Mouse (Mus musculus) heart, embryonic 14.5 days (tissue): ENCODE results near the gene Pdia4. TPM values are rescaled to one million over a fixed set of nuclear protein-coding genes. Genes with fewer than 3 reads are reported as not detected.
A peak's percentile ranks its signal among the peaks of the same experiment; 100 is the strongest.
"Not testable (repeated sequence)": the region's sequence is repeated elsewhere in the genome, so short reads cannot be mapped to it uniquely, and the experiment has no call there.

Source experiments
- ATAC-seq: fragments of 200-750 bp; cut with Nextera tagmentation; 2 replicates; pipeline ENCODE4 v1.8.0; 2017; ENCODE audit warnings: low read depth, moderate TSS enrichment; ENCODE audit not compliant: insufficient number of reproducible peaks, insufficient read depth, low FRiP score
- H3K27ac ChIP-seq, 2 experiments: fragments of 200-500 bp in 1 of 2; fragments of 300-500 bp in 1 of 2; sonication (generic) in 1 of 2; replicated peaks in 1 of 2; 2 replicates each; pipeline ENCODE4 v1.5.1; 2012 to 2014; ENCODE audit warnings: low read depth in 2 of 2, low read length in 2 of 2, control low read depth in 1 of 2, mild to moderate bottlenecking in 1 of 2, mixed read lengths in 1 of 2; ENCODE audit not compliant: control insufficient read depth in 1 of 2, insufficient read depth in 1 of 2
- H3K27me3 ChIP-seq: fragments of 300-500 bp; sonication (generic); 2 replicates; pipeline ENCODE4 v1.6.1; 2014; ENCODE audit warnings: mild to moderate bottlenecking, low read length, control low read depth; ENCODE audit not compliant: control insufficient read depth, insufficient read depth
- H3K36me3 ChIP-seq: fragments of 300-500 bp; sonication (generic); 2 replicates; pipeline ENCODE4 v1.6.1; 2014; ENCODE audit warnings: mild to moderate bottlenecking, control low read depth, low read length, mixed read lengths; ENCODE audit not compliant: control insufficient read depth, insufficient read depth
- H3K4me1 ChIP-seq, 2 experiments: fragments of 200-500 bp in 1 of 2; fragments of 300-500 bp in 1 of 2; sonication (generic) in 1 of 2; 2 replicates each; pipeline ENCODE4 v1.6.1; 2012 to 2014; ENCODE audit warnings: low read length in 2 of 2, control low read depth in 1 of 2, mixed read lengths in 1 of 2; ENCODE audit not compliant: control insufficient read depth in 2 of 2, insufficient read depth in 2 of 2
- H3K4me2 ChIP-seq: fragments of 300-500 bp; sonication (generic); 2 replicates; pipeline ENCODE4 v1.6.1; 2014; ENCODE audit warnings: mild to moderate bottlenecking, low read length
- H3K4me3 ChIP-seq, 2 experiments: fragments of 200-500 bp in 1 of 2; fragments of 300-500 bp in 1 of 2; sonication (generic) in 1 of 2; 2 replicates each; pipeline ENCODE4 v1.5.1; 2012 to 2014; ENCODE audit warnings: low read length in 2 of 2, mild to moderate bottlenecking in 2 of 2, control low read depth in 1 of 2, low read depth in 1 of 2, moderate library complexity in 1 of 2; ENCODE audit not compliant: control insufficient read depth in 1 of 2, insufficient read depth in 1 of 2
- H3K9ac ChIP-seq: fragments of 300-500 bp; sonication (generic); 2 replicates; pipeline ENCODE4 v1.6.1; 2014; ENCODE audit warnings: mild to moderate bottlenecking, low read length
- H3K9me3 ChIP-seq: fragments of 300-500 bp; sonication (generic); 2 replicates; pipeline ENCODE4 v1.6.1; 2016; ENCODE audit warnings: low read length, control low read depth; ENCODE audit not compliant: control insufficient read depth
- WGBS: fragments of 180-500 bp; shearing (Covaris S2); extraction: QIAGEN DNeasy Blood & Tissue Kit; methylation state at CpG from one replicate; pipeline ENCODE4 v1.1.7; 2014; 5-methylcytosine and 5-hydroxymethylcytosine counted together
- polyA plus RNA-seq: library from polyadenylated mRNA; unstranded; fragments of >200 nt; fragmentation: Nextera tagmentation; extraction: Ambion mirVana; gene quantifications from 2 replicates; pipeline ENCODE4 v1.2.1, GENCODE M21; 2014

Gene Pdia4
- polyA plus RNA-seq, 1 experiment from 2014 or later: 149 TPM

DNA sequence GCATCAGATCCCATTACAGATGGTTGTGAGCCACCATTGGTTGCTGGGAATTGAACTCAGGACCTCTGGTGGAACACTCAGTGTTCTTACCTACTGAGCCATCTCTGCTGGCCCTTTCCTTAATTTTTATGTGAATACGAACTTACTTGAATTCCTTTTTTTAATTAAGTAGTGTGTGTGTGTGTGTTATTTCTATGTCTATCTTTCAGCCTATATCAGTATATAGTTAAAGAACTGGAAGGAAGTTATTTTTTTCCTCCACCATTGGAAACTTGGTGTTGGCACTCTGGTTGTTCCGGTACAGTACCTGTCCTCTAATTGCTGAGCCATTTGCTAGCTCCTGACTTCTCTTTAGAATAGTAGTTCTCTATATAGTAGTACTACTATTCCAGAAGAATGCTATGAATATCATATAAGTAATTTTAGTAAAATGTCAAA is 32.6 kb downstream of the Pdia4 start:
- WGBS: 16% methylated on average over 2 of the region's 2 CpGs
- ATAC-seq: no peak

DNA sequence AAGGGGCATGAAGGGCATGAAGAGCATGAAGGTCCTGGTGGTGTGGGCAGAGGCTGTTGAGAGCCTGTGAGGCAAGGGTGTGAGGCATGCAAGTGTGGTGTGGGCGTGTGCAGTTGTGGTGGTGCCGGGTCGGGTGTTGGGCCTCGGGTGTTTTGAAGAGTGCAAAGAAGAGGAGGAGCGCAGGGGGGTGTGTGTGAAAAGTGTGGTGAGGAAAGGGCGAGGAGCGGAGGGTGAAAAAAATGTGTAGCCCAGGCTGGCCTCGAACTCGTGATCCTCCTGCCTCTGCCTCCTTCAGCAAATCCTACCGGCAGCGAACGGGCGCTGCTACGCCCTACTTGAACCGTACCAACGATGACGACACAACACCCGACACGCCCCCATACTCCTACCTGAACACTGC is 41.5 kb downstream of the Pdia4 start:
- peak overlapping the region; percentile 44; the same call in 1 of the 2 replicates for H3K4me2 ChIP-seq
- H3K36me3 ChIP-seq, H3K4me1 ChIP-seq, H3K4me3 ChIP-seq, H3K27ac ChIP-seq, ATAC-seq, H3K27me3 ChIP-seq, H3K9me3 ChIP-seq, H3K9ac ChIP-seq: not testable (repeated sequence)
- 56% methylated on average over 8 of the region's 19 CpGs for WGBS

More for the DNA sequence above, 32.6 kb downstream of the Pdia4 start:
- H3K9me3 ChIP-seq: no peaks in the 10 kb centered on the region
- H3K27ac ChIP-seq: peak overlapping the region in 1 of 2 experiments; percentile 79; a peak in 1 of 4 replicates
- H3K27me3 ChIP-seq: peaks cover 2% of the 10 kb centered on the region; the same call in 1 of the 2 replicates
- peaks cover 0 to 5% of the 10 kb centered on the region in 2 experiments; a peak in 2 of 4 replicates for H3K4me1 ChIP-seq
- peak overlapping the region; percentile 72 for H3K9ac ChIP-seq
- peak overlapping the region; percentile 62 for H3K4me2 ChIP-seq
- no peaks in the 10 kb centered on the region for H3K36me3 ChIP-seq
- H3K4me3 ChIP-seq: peak overlapping the region in 1 of 2 experiments; percentile 51; a peak in 3 of 4 replicates

DNA sequence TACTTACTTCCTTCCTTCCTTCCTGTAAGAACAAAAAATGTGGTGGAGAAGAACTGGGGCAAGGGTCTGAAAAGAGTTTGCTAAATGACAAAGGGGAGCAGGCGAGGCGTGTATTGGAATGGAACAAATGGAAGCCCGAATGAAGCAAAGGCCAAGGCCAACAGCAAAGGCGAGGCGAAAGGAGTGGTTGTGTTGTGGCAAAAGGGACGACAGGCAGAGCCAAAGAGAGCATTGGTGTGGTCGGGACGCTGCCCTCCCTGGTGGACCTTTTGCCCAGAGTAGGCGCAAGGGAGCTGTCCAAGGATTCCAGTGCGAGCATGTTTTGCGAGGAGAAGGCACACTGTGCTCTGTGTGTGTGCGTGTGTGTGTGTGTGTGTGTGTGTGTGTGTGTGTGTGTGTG is 42.1 kb downstream of the Pdia4 start:
- not testable (repeated sequence) for ATAC-seq, H3K4me2 ChIP-seq, H3K27ac ChIP-seq, H3K9me3 ChIP-seq, H3K4me3 ChIP-seq, H3K27me3 ChIP-seq, H3K36me3 ChIP-seq, H3K4me1 ChIP-seq, H3K9ac ChIP-seq
- WGBS: 77% methylated on average over 10 of the region's 12 CpGs

DNA sequence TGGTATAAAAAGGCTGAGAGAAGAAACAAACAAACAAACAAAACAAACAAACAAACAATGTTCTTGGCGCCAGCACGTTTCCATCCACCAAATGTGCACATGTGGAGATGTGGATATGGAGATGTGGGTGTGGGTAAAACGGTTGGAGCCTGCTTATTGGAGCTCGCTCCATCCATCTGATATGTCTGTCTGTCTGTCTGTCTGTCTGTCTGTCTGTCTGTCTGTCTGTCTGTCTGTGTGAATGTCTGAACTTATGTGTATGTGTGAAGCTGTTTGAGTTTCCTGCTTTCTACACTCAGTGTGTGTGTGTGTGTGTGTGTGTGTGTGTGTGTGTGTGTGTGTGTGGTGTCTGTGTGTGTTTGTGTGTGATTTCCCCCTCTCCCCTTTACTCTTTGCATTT is 43.4 kb downstream of the Pdia4 start:
- H3K4me3 ChIP-seq, H3K27ac ChIP-seq, H3K4me1 ChIP-seq, ATAC-seq, H3K9ac ChIP-seq, H3K27me3 ChIP-seq, H3K9me3 ChIP-seq, H3K36me3 ChIP-seq, H3K4me2 ChIP-seq: not testable (repeated sequence)
- 80% methylated on average over 4 of the region's 4 CpGs for WGBS

DNA sequence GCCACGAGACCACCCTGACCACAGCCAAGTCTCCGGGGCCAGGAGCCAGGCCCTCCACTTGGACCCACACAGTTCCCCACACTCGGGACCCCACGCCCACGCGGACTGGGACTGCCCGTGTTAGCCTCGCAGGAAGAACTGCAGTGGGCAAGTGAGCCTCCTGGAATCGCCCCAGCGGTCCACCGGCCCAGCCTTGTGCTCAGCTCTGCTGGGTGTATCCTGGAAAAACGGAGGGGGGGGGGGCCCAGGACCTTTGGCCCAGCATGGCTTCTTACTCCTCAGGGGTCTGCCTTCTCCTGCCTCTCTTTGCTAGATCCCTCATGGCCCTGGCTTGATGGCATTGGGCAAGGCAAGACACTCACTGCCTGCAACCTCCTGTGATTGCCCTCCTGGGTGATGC is 44.7 kb downstream of the Pdia4 start:
- H3K9me3 ChIP-seq, H3K27ac ChIP-seq, H3K4me2 ChIP-seq, H3K4me1 ChIP-seq, H3K9ac ChIP-seq, H3K4me3 ChIP-seq, H3K36me3 ChIP-seq, H3K27me3 ChIP-seq, ATAC-seq: not testable (repeated sequence)
- 25% methylated on average over 1 of the region's 12 CpGs for WGBS

DNA sequence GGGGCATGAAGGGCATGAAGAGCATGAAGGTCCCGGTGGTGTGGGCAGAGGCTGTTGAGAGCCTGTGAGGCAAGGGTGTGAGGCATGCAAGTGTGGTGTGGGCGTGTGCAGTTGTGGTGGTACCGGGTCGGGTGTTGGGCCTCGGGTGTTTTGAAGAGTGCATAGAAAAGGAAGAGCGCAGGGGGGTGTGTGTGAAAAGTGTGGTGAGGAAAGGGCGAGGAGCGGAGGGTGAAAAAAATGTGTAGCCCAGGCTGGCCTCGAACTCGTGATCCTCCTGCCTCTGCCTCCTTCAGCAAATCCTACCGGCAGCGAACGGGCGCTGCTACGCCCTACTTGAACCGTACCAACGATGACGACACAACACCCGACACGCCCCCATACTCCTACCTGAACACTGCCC is 45.9 kb downstream of the Pdia4 start:
- WGBS: 41% methylated on average over 6 of the region's 20 CpGs
- H3K4me2 ChIP-seq, H3K27ac ChIP-seq, H3K9me3 ChIP-seq, ATAC-seq, H3K4me3 ChIP-seq, H3K27me3 ChIP-seq, H3K36me3 ChIP-seq, H3K9ac ChIP-seq, H3K4me1 ChIP-seq: not testable (repeated sequence)

DNA sequence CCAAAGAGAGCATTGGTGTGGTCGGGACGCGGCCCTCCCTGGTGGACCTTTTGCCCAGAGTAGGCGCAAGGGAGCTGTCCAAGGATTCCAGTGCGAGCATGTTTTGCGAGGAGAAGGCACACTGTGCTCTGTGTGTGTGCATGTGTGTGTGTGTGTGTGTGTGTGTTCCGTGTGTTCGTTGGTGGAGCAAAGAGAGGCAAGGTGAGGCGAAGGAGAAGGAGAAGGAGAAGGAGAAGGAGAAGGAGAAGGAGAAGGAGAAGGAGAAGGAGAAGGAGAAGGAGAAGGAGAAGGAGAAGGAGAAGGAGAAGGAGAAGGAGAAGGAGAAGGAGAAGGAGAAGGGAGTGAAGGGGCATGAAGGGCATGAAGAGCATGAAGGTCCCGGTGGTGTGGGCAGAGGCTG is 50.5 kb downstream of the Pdia4 start:
- not testable (repeated sequence) for H3K9ac ChIP-seq, H3K4me2 ChIP-seq, H3K36me3 ChIP-seq, H3K27me3 ChIP-seq, H3K4me1 ChIP-seq, H3K4me3 ChIP-seq, H3K9me3 ChIP-seq, H3K27ac ChIP-seq, ATAC-seq
- WGBS: 75% methylated on average over 9 of the region's 10 CpGs

DNA sequence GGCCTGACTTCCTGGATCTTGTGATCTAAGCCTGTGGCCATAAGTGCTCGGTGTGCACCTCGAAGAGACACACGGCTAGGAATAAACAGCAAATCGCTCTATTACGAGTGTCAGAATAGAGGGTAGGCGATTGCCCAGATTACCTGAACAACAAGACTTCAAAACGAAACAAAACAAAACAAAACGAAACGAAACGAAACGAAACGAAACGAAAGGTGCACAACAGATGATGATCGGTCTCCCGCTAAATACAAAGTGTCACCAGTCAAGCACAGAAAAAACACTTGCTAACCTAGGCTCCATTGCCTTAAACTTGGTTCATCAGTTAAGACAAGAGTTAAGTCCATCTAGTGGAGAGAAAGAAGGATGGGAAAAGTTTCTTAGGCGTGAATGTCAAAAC is 53.8 kb downstream of the Pdia4 start:
- H3K9ac ChIP-seq, ATAC-seq, H3K36me3 ChIP-seq, H3K9me3 ChIP-seq, H3K27me3 ChIP-seq, H3K4me3 ChIP-seq, H3K4me1 ChIP-seq, H3K4me2 ChIP-seq, H3K27ac ChIP-seq: not testable (repeated sequence)
- 79% methylated on average over 13 of the region's 16 CpGs for WGBS
